Mouse (Mus musculus): Measurements from ENCODE around the gene Rnls. TPM values are rescaled to one million over a fixed set of nuclear protein-coding genes. Genes with fewer than 3 reads are reported as not detected.
A peak's percentile ranks its signal among the peaks of the same experiment; 100 is the strongest.

The Rnls gene
- total RNA-seq, 2 experiments from 2014 or later, result 7.9 to 9.1 TPM

GRCm38 (mm10) chr19:33192064-33192463 lies 200.0 kb downstream of the Rnls start:
- no peak for DNase-seq

- DNase-seq, result no peak
Observed at GRCm38 (mm10) chr19:33188766-33189165, 203.3 kb downstream of the Rnls start.

GRCm38 (mm10) chr19:33179595-33179994 lies 212.5 kb downstream of the Rnls start:
- DNase-seq, result no peak

GRCm38 (mm10) chr19:33178866-33179265 lies 213.2 kb downstream of the Rnls start:
- no peak for DNase-seq

- no peak for DNase-seq
Observed at GRCm38 (mm10) chr19:33178367-33178766, 213.7 kb downstream of the Rnls start.

- no peak for DNase-seq
Observed at GRCm38 (mm10) chr19:33173991-33174390, 218.1 kb downstream of the Rnls start.

- DNase-seq, result no peak
Observed at GRCm38 (mm10) chr19:33169881-33170280, 222.2 kb downstream of the Rnls start.

- no peak for DNase-seq
Observed at GRCm38 (mm10) chr19:33167528-33168264, 224.4 kb downstream of the Rnls start.

- no peak for DNase-seq
Observed at GRCm38 (mm10) chr19:33164801-33165200, 227.3 kb downstream of the Rnls start.

- no peak for DNase-seq
Observed at GRCm38 (mm10) chr19:33161903-33162302, 230.2 kb downstream of the Rnls start.

- no peak for DNase-seq
Observed at GRCm38 (mm10) chr19:33159897-33160296, 232.2 kb downstream of the Rnls start.

GRCm38 (mm10) chr19:33159192-33159591 lies 232.9 kb downstream of the Rnls start:
- DNase-seq, result no peak

GRCm38 (mm10) chr19:33158234-33158633 lies 233.9 kb downstream of the Rnls start:
- no peak for DNase-seq

- no peak for DNase-seq
Observed at GRCm38 (mm10) chr19:33148411-33148810, 243.7 kb downstream of the Rnls start.

GRCm38 (mm10) chr19:33143198-33143597 lies 248.9 kb downstream of the Rnls start:
- no peak for DNase-seq

- DNase-seq, result no peak
Observed at GRCm38 (mm10) chr19:33137316-33137715, 254.8 kb downstream of the Rnls start.

- no peak for DNase-seq
Observed at GRCm38 (mm10) chr19:33122611-33123226, 269.4 kb downstream of the Rnls start.

- no peak for DNase-seq
Observed at GRCm38 (mm10) chr19:33119947-33120346, 272.1 kb downstream of the Rnls start.

- no peak for DNase-seq
Observed at GRCm38 (mm10) chr19:33118898-33119297, 273.2 kb downstream of the Rnls start.

GRCm38 (mm10) chr19:33114631-33115295 lies 277.3 kb downstream of the Rnls start:
- peak; percentile 17 for DNase-seq

- peak; percentile 24 for DNase-seq
Observed at GRCm38 (mm10) chr19:33113746-33114145, 278.3 kb downstream of the Rnls start.

GRCm38 (mm10) chr19:33110404-33110803 lies 281.7 kb downstream of the Rnls start:
- no peak for DNase-seq

GRCm38 (mm10) chr19:33109941-33110371 lies 282.1 kb downstream of the Rnls start:
- peak; percentile 64 for DNase-seq

Measured in gastrocnemius, postnatal 25 days (tissue).